Mouse (Mus musculus): ENCODE results near the gene Rpgrip1l. TPM values are rescaled to one million over a fixed set of nuclear protein-coding genes. Genes with fewer than 3 reads are reported as not detected.

Rpgrip1l gene
- total RNA-seq, 2 experiments from 2014 or later: 25.9 to 26.1 TPM

- intact Hi-C loops (cut with DNase I): no loop called here
- DNase-seq (ENCODE audit: low spot score in 2 of 2): no peak
Observed at GRCm38 (mm10) chr8:91338389-91339154, 25.5 kb upstream of the Rpgrip1l start.

GRCm38 (mm10) chr8:91329461-91329850, 16.4 kb upstream of the Rpgrip1l start:
- DNase-seq (ENCODE audit: low spot score in 2 of 2): no peak
- intact Hi-C loops (cut with DNase I): no loop called here

GRCm38 (mm10) chr8:91329056-91329455, 16.0 kb upstream of the Rpgrip1l start:
- intact Hi-C loops (cut with DNase I): no loop called here
- no peak for DNase-seq (ENCODE audit: low spot score in 2 of 2)

GRCm38 (mm10) chr8:91327471-91328205, 14.6 kb upstream of the Rpgrip1l start:
- intact Hi-C loops (cut with DNase I): no loop called here
- DNase-seq (ENCODE audit: low spot score in 2 of 2): no peak

- intact Hi-C loops (cut with DNase I): no loop called here
- no peak for DNase-seq (ENCODE audit: low spot score in 2 of 2)
Observed at GRCm38 (mm10) chr8:91326946-91327345, 13.9 kb upstream of the Rpgrip1l start.

- intact Hi-C loops (cut with DNase I): no loop called here
- no peak for DNase-seq (ENCODE audit: low spot score in 2 of 2)
Observed at GRCm38 (mm10) chr8:91326018-91326417, 13.0 kb upstream of the Rpgrip1l start.

GRCm38 (mm10) chr8:91324916-91325315, 11.9 kb upstream of the Rpgrip1l start:
- no peak for DNase-seq (ENCODE audit: low spot score in 2 of 2)
- intact Hi-C loops (cut with DNase I): no loop called here

- DNase-seq (ENCODE audit: low spot score in 2 of 2): no peak
- intact Hi-C loops (cut with DNase I): no loop called here
Observed at GRCm38 (mm10) chr8:91324271-91324670, 11.2 kb upstream of the Rpgrip1l start.

- intact Hi-C loops (cut with DNase I): no loop called here
- DNase-seq (ENCODE audit: low spot score in 2 of 2): no peak
Observed at GRCm38 (mm10) chr8:91323511-91323910, 10.4 kb upstream of the Rpgrip1l start.

- no peak for DNase-seq (ENCODE audit: low spot score in 2 of 2)
- intact Hi-C loops (cut with DNase I): no loop called here
Observed at GRCm38 (mm10) chr8:91318938-91319729, 6.1 kb upstream of the Rpgrip1l start.

- DNase-seq (ENCODE audit: low spot score in 2 of 2): no peak
- intact Hi-C loops (cut with DNase I): no loop called here
Observed at GRCm38 (mm10) chr8:91317567-91318227, 4.6 kb upstream of the Rpgrip1l start.

GRCm38 (mm10) chr8:91312342-91312741, 720 bp downstream of the Rpgrip1l start:
- DNase-seq (ENCODE audit: low spot score in 2 of 2): no peak
- intact Hi-C loops (cut with DNase I): no loop called here

- intact Hi-C loops (cut with DNase I): no loop called here
- DNase-seq (ENCODE audit: low spot score in 2 of 2): no peak
Observed at GRCm38 (mm10) chr8:91304481-91305386, 8.3 kb downstream of the Rpgrip1l start.

GRCm38 (mm10) chr8:91298672-91299071, 14.4 kb downstream of the Rpgrip1l start:
- no peak for DNase-seq (ENCODE audit: low spot score in 2 of 2)
- intact Hi-C loops (cut with DNase I): no loop called here

- intact Hi-C loops (cut with DNase I): no loop called here
- no peak for DNase-seq (ENCODE audit: low spot score in 2 of 2)
Observed at GRCm38 (mm10) chr8:91295786-91296185, 17.3 kb downstream of the Rpgrip1l start.

- no peak for DNase-seq (ENCODE audit: low spot score in 2 of 2)
- intact Hi-C loops (cut with DNase I): no loop called here
Observed at GRCm38 (mm10) chr8:91290576-91290975, 22.5 kb downstream of the Rpgrip1l start.

- DNase-seq (ENCODE audit: low spot score in 2 of 2): no peak
- intact Hi-C loops (cut with DNase I): no loop called here
Observed at GRCm38 (mm10) chr8:91286237-91286636, 26.8 kb downstream of the Rpgrip1l start.

GRCm38 (mm10) chr8:91283815-91284214, 29.2 kb downstream of the Rpgrip1l start:
- no peak for DNase-seq (ENCODE audit: low spot score in 2 of 2)
- intact Hi-C loops (cut with DNase I): no loop called here

GRCm38 (mm10) chr8:91282655-91283054, 30.4 kb downstream of the Rpgrip1l start:
- DNase-seq (ENCODE audit: low spot score in 2 of 2): peak in 1 of 2 experiments; percentile 22
- intact Hi-C loops (cut with DNase I): no loop called here
